Mouse (Mus musculus) adrenal gland (tissue): ENCODE data around the gene Polr1d.

ENCODE experiments used
- intact Hi-C: fragments of 180-260 bp; cut with DNase I; formaldehyde crosslinking; loops from one replicate; pipeline ENCODE4 v1.15.1; 2025

Gene Polr1d

DNA sequence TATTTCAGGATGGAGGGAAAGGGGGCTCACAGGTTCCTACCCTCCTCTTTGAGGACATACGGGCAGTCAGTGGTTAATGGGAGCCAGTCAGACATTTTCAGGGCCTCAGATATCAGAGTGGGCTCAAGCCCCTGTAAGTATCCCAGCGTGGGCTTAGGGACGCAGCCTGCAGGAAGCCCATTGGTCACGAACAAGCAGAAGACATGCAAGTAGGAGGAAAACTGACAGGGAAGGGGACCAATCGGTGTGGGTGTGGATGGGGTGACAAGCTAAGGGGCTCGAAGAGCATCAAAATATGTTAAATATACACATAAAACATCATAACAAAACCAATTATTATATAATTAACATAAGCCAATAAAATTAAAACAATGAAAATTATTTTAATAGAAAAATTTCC lies 22.5 kb upstream of the Polr1d start:
- intact Hi-C loops, result no loop called here

DNA sequence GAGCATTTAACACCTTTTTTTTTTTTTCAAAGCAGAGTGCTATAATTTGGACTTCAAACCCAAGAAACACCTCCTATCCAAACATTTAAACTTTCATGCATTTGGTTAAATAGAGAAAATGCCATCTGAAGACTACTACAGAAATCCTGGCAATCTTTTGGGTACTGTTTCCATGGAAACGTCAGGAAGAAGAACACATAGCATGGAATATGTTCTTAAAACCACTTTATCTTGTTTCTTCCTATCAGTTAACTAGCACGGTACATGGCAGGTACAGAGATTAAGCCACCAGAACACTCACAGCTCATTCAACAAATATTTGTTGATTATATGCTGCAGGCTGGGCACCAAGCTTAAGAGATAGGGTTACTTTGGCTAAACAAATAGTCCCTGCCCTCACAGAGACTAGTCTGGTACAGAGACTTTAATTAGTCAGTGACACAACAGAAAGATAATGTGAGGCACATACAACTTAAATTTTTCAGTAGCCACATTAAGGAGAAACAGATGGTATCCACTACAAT lies 22.0 kb upstream of the Polr1d start:
- intact Hi-C loops, result no loop called here

DNA sequence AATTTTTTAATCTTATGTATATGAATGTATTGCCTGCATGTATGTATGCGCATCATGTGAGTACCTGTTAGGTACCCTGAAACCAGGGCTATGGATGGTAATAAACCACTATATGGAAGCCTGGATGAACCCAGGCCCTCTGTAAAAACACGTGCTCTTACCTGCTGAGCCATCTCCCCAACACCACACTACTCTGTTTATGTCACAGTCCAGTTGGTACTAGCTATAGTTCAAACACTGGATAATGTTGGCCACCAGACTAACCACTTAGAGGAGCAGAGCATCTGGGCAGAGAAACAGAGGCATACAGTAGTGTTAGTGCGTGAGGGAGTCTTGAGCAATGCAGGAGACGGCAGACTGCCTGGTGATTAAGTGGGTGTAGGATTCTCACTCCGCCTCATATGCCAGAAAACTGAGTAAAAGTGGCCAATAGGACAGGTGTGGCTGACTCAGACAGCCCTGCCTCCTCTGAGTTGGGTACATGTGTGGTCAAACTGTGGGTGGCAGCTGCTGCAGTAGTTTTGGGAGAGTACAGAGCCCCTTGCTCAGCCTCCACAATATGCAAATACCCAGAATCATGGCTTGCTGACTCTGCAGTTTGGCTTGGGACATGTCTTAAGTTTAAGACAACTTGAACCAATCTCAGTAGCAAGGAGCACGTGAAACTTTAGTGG lies 21.1 kb upstream of the Polr1d start:
- intact Hi-C loops, result no loop called here

DNA sequence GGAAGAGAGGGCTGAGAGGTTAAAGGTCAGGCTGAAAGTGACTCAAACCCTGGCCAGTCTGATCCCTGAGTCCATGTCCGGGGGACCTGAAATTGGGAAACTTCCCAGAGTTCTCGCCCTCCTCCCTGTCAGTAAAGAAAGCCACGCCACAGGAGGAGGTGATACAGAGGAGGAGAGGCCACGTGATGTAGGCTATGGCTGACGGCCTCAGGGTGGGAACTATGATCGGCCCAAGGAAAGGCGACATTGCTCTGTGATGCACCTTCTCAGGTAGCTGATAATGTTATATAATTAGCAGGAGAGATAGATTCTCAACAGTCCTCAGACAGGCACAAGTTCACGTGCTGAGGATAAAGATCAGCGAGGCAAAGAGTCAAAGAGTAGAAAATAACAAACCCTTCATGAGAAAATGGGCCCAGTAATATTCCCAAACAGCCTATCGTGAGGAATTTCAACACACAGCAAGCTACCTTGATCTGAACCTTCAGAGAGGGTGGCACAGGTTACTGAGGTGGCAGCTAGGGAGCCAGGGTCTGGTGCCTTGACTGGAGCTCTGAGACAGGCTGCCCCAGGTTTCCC lies 20.0 kb upstream of the Polr1d start:
- intact Hi-C loops, result no loop called here

DNA sequence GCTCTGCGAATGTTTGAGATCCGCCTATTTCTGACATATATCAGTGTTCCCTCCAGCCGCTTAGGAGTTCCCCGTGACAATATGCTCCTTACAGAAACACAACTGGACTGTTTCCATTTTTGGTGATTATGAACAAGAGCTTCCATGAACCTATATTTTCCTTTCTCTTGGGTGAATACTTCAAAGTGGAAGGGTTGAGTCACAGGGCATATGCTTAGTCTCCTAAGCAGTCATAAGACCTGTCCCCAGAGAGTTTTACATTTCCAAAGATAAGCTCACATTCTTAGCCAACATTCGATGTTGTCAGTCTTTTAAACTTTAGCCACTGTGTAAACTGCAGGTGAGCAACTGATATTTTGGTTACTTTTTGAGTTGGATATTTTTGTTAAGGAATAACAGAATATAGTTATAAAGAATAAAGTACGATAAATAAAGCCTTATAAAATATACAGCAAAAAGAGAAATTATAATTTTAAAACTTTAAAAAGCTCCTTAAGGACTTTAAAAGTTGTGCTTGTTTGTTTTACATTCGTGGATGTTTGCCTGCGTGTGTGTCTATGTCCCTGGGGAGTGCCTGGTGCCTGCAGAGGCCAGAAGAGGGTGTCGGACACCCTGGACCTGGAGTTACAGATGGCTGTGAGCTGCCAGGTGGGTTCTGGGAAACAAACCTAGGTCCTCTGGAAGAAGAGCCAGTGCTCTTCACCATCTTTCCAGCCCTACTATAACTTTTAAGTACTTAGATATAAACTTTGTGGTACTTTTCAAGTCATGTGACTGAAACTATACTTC lies 19.0 kb upstream of the Polr1d start:
- intact Hi-C loops, result no loop called here

DNA sequence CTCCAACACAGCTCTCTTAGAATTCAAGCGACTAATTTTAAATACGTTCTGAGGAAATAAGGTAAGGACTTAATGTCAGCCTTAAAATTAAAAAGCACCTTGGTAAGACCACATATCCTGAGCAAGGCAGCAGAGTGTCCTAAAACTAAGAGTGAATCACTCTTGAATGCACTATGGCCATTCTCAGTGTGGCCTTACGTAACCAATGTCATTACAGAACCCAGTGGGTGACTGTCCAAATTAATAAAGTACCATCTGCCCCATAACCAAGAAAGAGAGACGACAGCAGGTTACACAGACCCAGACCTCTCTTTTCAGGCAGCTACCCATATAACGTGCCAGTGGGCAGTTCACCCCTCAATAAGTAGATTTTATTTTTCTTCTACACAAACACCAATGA lies 18.2 kb upstream of the Polr1d start:
- intact Hi-C loops, result no loop called here

- intact Hi-C loops, result no loop called here
These were observed 17.5 kb upstream of the Polr1d start for GRCm38 (mm10) chr5:147059319-147059718.

DNA sequence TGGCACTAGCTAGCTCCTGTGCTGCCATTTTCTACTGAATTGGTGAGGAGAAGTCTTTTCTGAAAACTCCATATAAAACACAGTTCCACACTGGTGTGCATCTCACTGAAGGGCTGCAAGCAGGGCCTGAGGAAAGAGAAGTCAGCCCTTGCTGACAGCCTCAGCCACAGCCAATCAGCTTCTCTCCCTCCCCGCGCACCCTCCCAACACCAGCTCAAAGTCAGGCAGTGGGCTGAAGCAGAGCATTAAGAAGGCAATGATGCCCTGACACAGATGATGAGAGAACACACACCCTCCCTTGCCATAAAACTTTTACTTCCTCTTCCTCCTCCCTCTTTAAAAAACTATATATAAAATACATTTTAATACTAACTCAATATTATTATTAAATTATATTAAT lies 16.8 kb upstream of the Polr1d start:
- intact Hi-C loops, result no loop called here

DNA sequence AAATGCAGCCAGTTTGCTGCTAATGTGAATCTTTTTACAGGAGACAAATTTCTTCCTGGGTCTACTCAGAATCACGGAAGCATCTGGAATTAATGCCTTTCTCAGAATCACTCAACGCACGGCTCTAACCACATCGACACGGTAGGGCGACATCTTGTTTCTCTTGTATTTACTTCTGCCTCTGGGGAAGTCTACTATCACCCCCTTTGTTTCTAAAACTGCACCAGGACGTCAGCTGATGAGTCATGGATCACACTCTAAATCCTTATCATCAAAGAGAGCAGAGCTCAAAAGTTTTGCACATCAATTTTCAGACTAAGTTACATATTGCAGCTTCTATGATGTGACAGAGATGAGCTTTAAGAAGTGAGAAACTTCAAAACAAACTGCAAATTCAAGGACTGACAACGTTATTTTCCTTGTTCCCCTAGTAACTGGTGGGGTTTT lies 13.6 kb upstream of the Polr1d start:
- intact Hi-C loops, result no loop called here

DNA sequence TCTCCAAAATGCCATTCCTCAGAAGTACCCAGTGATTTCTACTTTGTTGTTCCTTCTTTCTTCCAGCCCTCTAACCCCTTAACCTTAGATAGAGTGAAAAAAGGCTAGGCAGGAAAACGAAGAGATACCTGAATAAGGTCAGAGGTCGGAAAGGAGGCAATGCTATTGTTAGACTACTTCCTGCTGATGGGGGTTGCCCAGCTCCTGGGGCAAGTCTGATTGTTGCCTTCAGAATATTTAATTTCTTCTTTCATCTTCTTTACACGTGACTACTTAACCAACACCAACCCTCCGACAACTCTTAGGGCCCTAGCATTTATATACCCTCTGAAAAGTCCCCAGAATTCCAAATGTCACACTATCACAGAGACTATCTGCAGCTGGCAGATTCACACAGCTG lies 10.7 kb upstream of the Polr1d start:
- intact Hi-C loops, result no loop called here

DNA sequence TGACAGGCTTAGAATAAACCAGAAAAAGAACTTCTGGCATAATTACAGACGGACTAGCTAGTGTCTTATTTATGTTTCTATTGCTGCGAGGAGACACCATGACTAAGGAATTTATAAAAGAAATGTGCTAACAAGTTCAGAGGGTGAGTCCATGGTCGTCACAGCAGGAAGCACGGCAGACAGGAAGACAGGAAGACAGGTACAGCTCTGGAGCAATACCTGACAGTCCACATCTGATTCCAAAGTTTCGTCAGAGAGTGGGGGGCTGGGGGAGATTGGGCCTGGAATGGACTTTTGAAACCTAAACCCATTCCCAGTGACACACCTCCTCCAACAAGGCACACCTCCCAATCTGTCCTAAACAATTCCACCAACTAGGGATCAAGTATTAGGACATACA lies 9.9 kb upstream of the Polr1d start:
- intact Hi-C loops, result no loop called here

GRCm38 (mm10) chr5:147068876-147069275 lies 8.0 kb upstream of the Polr1d start:
- intact Hi-C loops, result no loop called here

GRCm38 (mm10) chr5:147070791-147071516 lies 5.9 kb upstream of the Polr1d start:
- intact Hi-C loops, result loop anchor here (5.0 to 10.0 kb wide), 2 partner anchors 34 to 86 kb away; no protein-coding TSS in a partner anchor

- intact Hi-C loops, result loop anchor here (5.0 to 10.0 kb wide), 2 partner anchors 35 to 87 kb away; no protein-coding TSS in a partner anchor
These were observed 5.0 kb upstream of the Polr1d start for GRCm38 (mm10) chr5:147071886-147072285.

GRCm38 (mm10) chr5:147073805-147074204 lies 3.0 kb upstream of the Polr1d start:
- intact Hi-C loops, result loop anchor here (5.0 to 10.0 kb wide), 2 partner anchors 37 to 89 kb away; no protein-coding TSS in a partner anchor

DNA sequence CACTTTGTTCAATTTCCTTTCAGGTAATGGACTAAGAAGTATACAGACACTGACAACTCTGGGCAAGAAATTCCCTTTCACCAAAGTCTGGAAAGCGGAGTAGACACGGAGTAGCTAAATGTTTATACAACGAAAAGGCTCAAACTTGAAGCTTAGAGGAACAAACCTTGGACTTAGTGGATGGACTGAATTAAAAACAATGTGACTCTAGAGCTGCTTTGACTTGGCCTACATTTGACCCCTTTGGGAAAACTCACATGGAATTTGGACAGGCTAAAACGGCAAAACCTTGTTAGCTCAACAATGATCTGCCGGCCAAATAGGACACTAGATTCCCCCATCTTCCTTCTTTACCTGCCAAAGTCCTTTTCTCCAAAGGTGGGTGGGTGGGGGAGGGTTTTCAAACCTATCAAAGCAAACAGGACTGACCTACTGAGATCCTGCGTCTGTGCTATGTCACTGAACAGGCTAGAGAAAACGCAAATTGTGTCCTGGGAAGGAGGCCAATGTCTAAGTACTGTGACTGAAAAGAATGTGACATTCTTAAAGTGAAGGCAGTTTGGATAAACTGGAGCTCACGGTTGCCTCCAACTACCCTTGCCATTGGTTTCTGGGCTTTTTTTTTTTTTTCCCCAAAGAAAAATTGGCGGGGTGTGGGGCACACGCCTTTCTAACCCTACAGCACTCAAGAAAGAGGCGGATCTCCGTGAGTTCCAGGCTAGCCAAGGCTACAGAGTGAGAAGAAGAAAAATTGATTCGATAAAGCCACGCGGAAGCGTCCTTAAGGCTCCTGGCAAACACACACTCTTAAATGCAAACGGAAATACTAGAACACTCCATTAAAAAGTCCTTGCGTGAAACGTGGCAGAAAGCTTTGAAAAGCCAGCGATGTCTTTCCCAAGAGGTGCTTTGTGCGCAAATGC lies 1.5 kb upstream of the Polr1d start:
- intact Hi-C loops, result loop anchor here (10.0 kb wide), 1 partner anchor 91 kb away; no protein-coding TSS in a partner anchor

GRCm38 (mm10) chr5:147076026-147076798 lies 638 bp upstream of the Polr1d start, which contains the start of gene Lnx2:
Gene Lnx2 (minus strand): TSS chr5:147076586.
- intact Hi-C loops, result loop anchor here (10.0 kb wide), 1 partner anchor 91 kb away; no protein-coding TSS in a partner anchor

DNA sequence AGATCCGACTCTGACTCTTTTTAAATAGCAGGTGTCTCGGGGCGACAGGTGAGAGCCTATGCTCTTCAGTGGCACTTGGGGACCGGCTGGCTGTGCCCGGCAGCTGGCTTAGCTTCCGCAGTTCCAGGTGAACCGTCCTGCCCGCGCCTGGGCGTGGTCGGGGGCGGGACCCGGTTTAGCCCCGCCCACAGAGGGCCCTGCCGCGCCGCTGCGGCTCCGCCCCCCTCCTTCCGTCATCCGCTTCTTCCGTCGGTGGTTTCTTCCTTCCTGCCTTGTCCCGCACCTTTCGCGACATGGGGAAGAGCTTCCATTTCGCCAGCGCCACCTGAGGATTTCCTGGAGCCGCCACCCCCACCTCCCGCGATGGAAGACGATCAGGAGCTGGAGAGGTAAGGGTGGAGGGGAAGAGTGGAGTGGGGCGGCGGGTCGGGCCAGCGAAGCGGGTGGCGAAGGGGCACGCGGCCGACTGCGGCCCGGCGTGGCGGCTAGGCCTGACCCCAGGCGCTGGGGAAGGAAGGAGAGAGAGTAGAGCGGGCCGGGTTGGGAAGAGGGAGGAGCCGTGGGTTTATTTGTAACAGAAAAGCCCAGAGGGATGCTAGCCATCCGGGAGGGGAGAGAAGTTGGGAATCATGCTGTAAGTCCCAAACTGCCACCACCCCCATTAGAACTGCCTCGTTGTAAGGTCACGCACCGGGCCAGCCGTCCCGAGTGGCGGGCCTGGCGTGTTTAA lies 620 bp downstream of the Polr1d start:
- intact Hi-C loops, result loop anchor here (10.0 kb wide), 1 partner anchor 93 kb away; no protein-coding TSS in a partner anchor
